8 mouse cellular contexts compared by ENCODE assay signal in genomic region chr4:41628202-41628927, GRCm38 (mm10). TPM values are rescaled to one million over a fixed set of nuclear protein-coding genes. Genes with fewer than 3 reads are reported as not detected.
DNase-seq lines count a peak whose midpoint lies in the region; ATAC-seq and TF ChIP-seq lines count a peak whose summit lies in the region.
"Had no signal": no experiment of that assay in that cellular context is flagged by ENCODE, and none has a peak within 500 bp of the region (broad histone marks: within the 10 kb centered on the region; RNA-seq: fewer than 3 reads in every experiment).

No protein-coding gene starts in this region.

- peaks cover 10 to 24% of the 10 kb centered on the region in 2 experiments for H3K27me3 ChIP-seq in MEL (ENCODE audit: control insufficient read depth in 1 of 2, insufficient read depth in 2 of 2, low read length in 2 of 2)
- H3K27me3 ChIP-seq in hindbrain, embryonic 11.5 days (ENCODE audit: control insufficient read depth, insufficient read depth, low read length) = no peaks in the 10 kb centered on the region
- no peaks in the 10 kb centered on the region for H3K27me3 ChIP-seq in stomach, embryonic 14.5 days (ENCODE audit: control insufficient read depth, insufficient read depth, low read length)

- no peaks in the 10 kb centered on the region for H3K79me2 ChIP-seq in MEL (ENCODE audit: control insufficient read depth, insufficient read depth, low read length, poor library complexity)

- 4% methylated on average over 8 of the region's 8 CpGs for WGBS in hindbrain, embryonic 11.5 days
- 10% methylated on average over 8 of the region's 8 CpGs for WGBS in stomach, embryonic 14.5 days

- no peaks in the 10 kb centered on the region for H3K36me3 ChIP-seq in MEL (ENCODE audit: control insufficient read depth in 1 of 2, insufficient read depth in 2 of 2, low read length in 2 of 2)
- no peaks in the 10 kb centered on the region for H3K36me3 ChIP-seq in hindbrain, embryonic 11.5 days (ENCODE audit: control insufficient read depth, insufficient read depth, low read length)
- H3K36me3 ChIP-seq in stomach, embryonic 14.5 days (ENCODE audit: control insufficient read depth, insufficient read depth, low read length) = no peaks in the 10 kb centered on the region

- H3K4me3 ChIP-seq in MEL (ENCODE audit: control insufficient read depth in 1 of 2, insufficient read depth in 1 of 2, low read depth in 2 of 2, low read length in 2 of 2) = no peak overlapping the region
- H3K4me3 ChIP-seq in hindbrain, embryonic 11.5 days (ENCODE audit: low read depth, low read length) = no peak overlapping the region
- no peak overlapping the region for H3K4me3 ChIP-seq in stomach, embryonic 14.5 days (ENCODE audit: low read depth, low read length)
- H3K4me3 ChIP-seq: heart, adult 2 months had no signal

- no peak overlapping the region for H3K9ac ChIP-seq in MEL (ENCODE audit: control insufficient read depth, low read depth, low read length, poor library complexity, severe bottlenecking)
- peak overlapping the region; percentile 38; the same call in 1 of the 2 replicates for H3K9ac ChIP-seq in hindbrain, embryonic 11.5 days (ENCODE audit: low read depth, low read length)
- no peak overlapping the region for H3K9ac ChIP-seq in stomach, embryonic 14.5 days (replicated peaks; ENCODE audit: low read depth, low read length)

- H3K4me1 ChIP-seq in MEL (ENCODE audit: control insufficient read depth in 1 of 2, insufficient read depth in 2 of 2, low read length in 2 of 2) = no peaks in the 10 kb centered on the region
- H3K4me1 ChIP-seq in hindbrain, embryonic 11.5 days (replicated peaks; ENCODE audit: control insufficient read depth, insufficient read depth, low read length) = peaks cover 37% of the 10 kb centered on the region
- peaks cover 27% of the 10 kb centered on the region for H3K4me1 ChIP-seq in stomach, embryonic 14.5 days (ENCODE audit: control insufficient read depth, insufficient read depth, low read length)

- no peak for TF ChIP-seq RAD21 in MEL (IDR thresholded peaks at IDR 0.05; ENCODE audit: low read depth, low read length)

- no peak overlapping the region for H3K27ac ChIP-seq in MEL (ENCODE audit: control insufficient read depth, low read depth, low read length)
- H3K27ac ChIP-seq in hindbrain, embryonic 11.5 days (ENCODE audit: low read depth, low read length) = peak overlapping the region; percentile 88
- peak overlapping the region; percentile 70 for H3K27ac ChIP-seq in stomach, embryonic 14.5 days (ENCODE audit: low read length)
- H3K27ac ChIP-seq: heart, adult 2 months had no signal

- TF ChIP-seq EP300 in MEL (IDR thresholded peaks at IDR 0.05; ENCODE audit: low read depth in 1 of 2, low read length in 2 of 2) = no peak

- peak; percentile 95 for ATAC-seq in common myeloid progenitor, adult 5-6 weeks (replicated peaks; ENCODE audit: low read depth, poor library complexity, severe bottlenecking)
- peak; percentile 64 for ATAC-seq in hindbrain, embryonic 11.5 days (ENCODE audit: low FRiP score)
- ATAC-seq in stomach, embryonic 14.5 days (ENCODE audit: insufficient number of reproducible peaks, insufficient read depth, low FRiP score, low read depth) = peak; percentile 74; the same call in 1 of the 2 replicates

- TF ChIP-seq POLR2A in MEL (IDR thresholded peaks at IDR 0.05; ENCODE audit: control insufficient read depth in 1 of 2, insufficient read depth in 1 of 2, low read depth in 1 of 2, low read length in 2 of 2, poor library complexity in 1 of 2) = no peak

- peak; percentile 68 for DNase-seq in MEL (ENCODE audit: low read depth, low spot score)
- DNase-seq in hindbrain, embryonic 11.5 days (ENCODE audit: low spot score) = peak; percentile 73
- DNase-seq in lung, postnatal 10 days = peak; percentile 59
- DNase-seq in adrenal gland, postnatal 36 days = no peak
- DNase-seq in urinary bladder, postnatal 25 days (ENCODE audit: low spot score) = no peak

- no peaks in the 10 kb centered on the region for H3K9me3 ChIP-seq in MEL (replicated peaks; ENCODE audit: insufficient read depth, low read length)
- no peaks in the 10 kb centered on the region for H3K9me3 ChIP-seq in hindbrain, embryonic 11.5 days (ENCODE audit: control insufficient read depth, low read length)
- no peaks in the 10 kb centered on the region for H3K9me3 ChIP-seq in stomach, embryonic 14.5 days (ENCODE audit: control insufficient read depth, low read depth, low read length)

- no peak overlapping the region for H3K4me2 ChIP-seq in hindbrain, embryonic 11.5 days (replicated peaks; ENCODE audit: low read depth, low read length)
- no peak overlapping the region for H3K4me2 ChIP-seq in stomach, embryonic 14.5 days (replicated peaks; ENCODE audit: low read depth, low read length)

- TF ChIP-seq CTCF in MEL (IDR thresholded peaks at IDR 0.05 in 2 of 3, conservative IDR thresholded peaks at IDR 0.05 in 1 of 3; ENCODE audit: control insufficient read depth in 1 of 3, insufficient read depth in 1 of 3, low read depth in 2 of 3, low read length in 3 of 3, poor library complexity in 1 of 3, severe bottlenecking in 1 of 3) = no peak

TF ChIP-seq in MEL, 35 proteins besides CTCF, POLR2A, EP300 and RAD21:
- no peak for TF ChIP-seq NRF1 (IDR thresholded peaks at IDR 0.05; ENCODE audit: insufficient read depth, low read depth, low read length, poor library complexity, severe bottlenecking)
- TF ChIP-seq POLR2AphosphoS5 (IDR thresholded peaks at IDR 0.05; ENCODE audit: borderline replicate concordance, low read depth, low read length) = no peak
- TF ChIP-seq USF2 (IDR thresholded peaks at IDR 0.05; ENCODE audit: borderline replicate concordance in 1 of 2, insufficient read depth in 1 of 2, low read depth in 1 of 2, low read length in 2 of 2) = no peak
- no peak for TF ChIP-seq ZMIZ1 (IDR thresholded peaks at IDR 0.05; ENCODE audit: low read depth, low read length)
- TF ChIP-seq RCOR1 (IDR thresholded peaks at IDR 0.05; ENCODE audit: low read depth, low read length) = no peak
- no peak for TF ChIP-seq TCF12 (IDR thresholded peaks at IDR 0.05; ENCODE audit: low read depth, low read length)
- TF ChIP-seq TBP (IDR thresholded peaks at IDR 0.05; ENCODE audit: low read depth, low read length) = no peak
- TF ChIP-seq GABPA (IDR thresholded peaks at IDR 0.05; ENCODE audit: low read depth, low read length) = no peak
- TF ChIP-seq MAZ (IDR thresholded peaks at IDR 0.05; ENCODE audit: low read depth, low read length) = no peak
- TF ChIP-seq MYB (IDR thresholded peaks at IDR 0.05; ENCODE audit: low read depth, low read length) = no peak
- TF ChIP-seq KAT2A (conservative IDR thresholded peaks at IDR 0.05; ENCODE audit: low read depth, low read length) = no peak
- TF ChIP-seq BHLHE40 (IDR thresholded peaks at IDR 0.05; ENCODE audit: borderline replicate concordance, low read depth, low read length) = no peak
- no peak for TF ChIP-seq MXI1 (IDR thresholded peaks at IDR 0.05; ENCODE audit: low read depth, low read length)
- no peak for TF ChIP-seq ZNF384 (IDR thresholded peaks at IDR 0.05; ENCODE audit: low read depth, low read length)
- no peak for TF ChIP-seq CHD2 (IDR thresholded peaks at IDR 0.05; ENCODE audit: low read length)
- no peak for TF ChIP-seq E2F4 (IDR thresholded peaks at IDR 0.05; ENCODE audit: borderline replicate concordance, low read depth, low read length)

RNA-seq across cellular contexts. Expression of gene Enho, which starts 11.8 kb away (rescaled TPM):
- 0.19 TPM in 1 of 2 replicates, not detected in the other for total RNA-seq in MEL (2012; rRNA removed)
- under 1 TPM in 1 of 2 experiments, not detected in 1; 0.40 TPM for polyA plus RNA-seq in MEL (2012; ENCODE audit: insufficient read depth in 1 of 2, insufficient read length in 2 of 2, low read depth in 1 of 2, low replicate concordance in 2 of 2, missing spikeins in 1 of 2)
- not detected in 2 replicates for total RNA-seq in common myeloid progenitor, adult 5-6 weeks (2017)
- 42.4 and 42.7 TPM in 2 replicates for polyA plus RNA-seq in hindbrain, embryonic 11.5 days (2014; fragmentation: Nextera tagmentation; extraction: Ambion mirVana)
- 30.7 and 30.9 TPM in 2 replicates for polyA plus RNA-seq in stomach, embryonic 14.5 days (2014; fragmentation: Nextera tagmentation; extraction: Ambion mirVana)
- 1 to 10 TPM; 2.8 to 3.5 TPM for total RNA-seq in adrenal gland, postnatal 36 days (2021)

RNA-seq across cellular contexts. Expression of gene Dnaic1, which starts 58.8 kb away (rescaled TPM):
- total RNA-seq in MEL (2012; rRNA removed) = not detected in 2 replicates
- polyA plus RNA-seq in MEL (2012; ENCODE audit: insufficient read depth in 1 of 2, insufficient read length in 2 of 2, low read depth in 1 of 2, low replicate concordance in 2 of 2, missing spikeins in 1 of 2) = not detected
- total RNA-seq in common myeloid progenitor, adult 5-6 weeks (2017) = not detected in 2 replicates
- polyA plus RNA-seq in hindbrain, embryonic 11.5 days (2014; fragmentation: Nextera tagmentation; extraction: Ambion mirVana) = 2.9 and 3.2 TPM in 2 replicates
- 4.8 TPM in 2 replicates for polyA plus RNA-seq in stomach, embryonic 14.5 days (2014; fragmentation: Nextera tagmentation; extraction: Ambion mirVana)
- not detected for total RNA-seq in adrenal gland, postnatal 36 days (2021)

RNA-seq across cellular contexts. Expression of gene Fam219a, which starts 59.0 kb away (rescaled TPM):
- 0.85 and 1.5 TPM in 2 replicates for total RNA-seq in MEL (2012; rRNA removed)
- polyA plus RNA-seq in MEL (2012; ENCODE audit: insufficient read depth in 1 of 2, insufficient read length in 2 of 2, low read depth in 1 of 2, low replicate concordance in 2 of 2, missing spikeins in 1 of 2) = 1 to 10 TPM in 1 of 2 experiments, not detected in 1; 3.8 TPM
- total RNA-seq in common myeloid progenitor, adult 5-6 weeks (2017) = 0.64 and 3.2 TPM in 2 replicates
- 11.8 and 17.6 TPM in 2 replicates for polyA plus RNA-seq in hindbrain, embryonic 11.5 days (2014; fragmentation: Nextera tagmentation; extraction: Ambion mirVana)
- 3.9 and 4.0 TPM in 2 replicates for polyA plus RNA-seq in stomach, embryonic 14.5 days (2014; fragmentation: Nextera tagmentation; extraction: Ambion mirVana)
- 10 to 100 TPM; 14.7 to 20.5 TPM for total RNA-seq in adrenal gland, postnatal 36 days (2021)

Comparison
In these comparisons a context has a peak if more than half of its experiments do, and no peak if none do; other contexts are left out.
1. DNase-seq: peak in MEL (single experiment), hindbrain, embryonic 11.5 days (single experiment) and lung, postnatal 10 days (single experiment); none in adrenal gland, postnatal 36 days (0 of 2) and urinary bladder, postnatal 25 days (single experiment).
2. Peak in every context shown above with its lines, with median percentiles within 50 percentile points of each other: ATAC-seq.